Mouse (Mus musculus) forebrain, embryonic 10.5 days (tissue): ENCODE measurements around the gene Parp3. TPM values are rescaled to one million over a fixed set of nuclear protein-coding genes. Genes with fewer than 3 reads are reported as not detected.

ENCODE experiments used
- DNase-seq: peaks from one replicate; pipeline ENCODE4 v3.0.0-alpha.2; 2017; ENCODE audit warnings: low spot score; ENCODE audit errors: extremely low spot score
- H3K27ac ChIP-seq: fragments of 300-500 bp; sonication (generic); 2 replicates; pipeline ENCODE4 v1.5.1; 2016; ENCODE audit warnings: mild to moderate bottlenecking
- H3K27me3 ChIP-seq: fragments of 300-500 bp; sonication (generic); 2 replicates; pipeline ENCODE4 v1.6.1; 2016; ENCODE audit warnings: mild to moderate bottlenecking; ENCODE audit not compliant: poor library complexity, severe bottlenecking
- H3K36me3 ChIP-seq: fragments of 300-500 bp; sonication (generic); replicated peaks from 2 replicates; pipeline ENCODE4 v1.6.1; 2016; ENCODE audit warnings: mild to moderate bottlenecking, moderate library complexity
- H3K4me1 ChIP-seq: fragments of 300-500 bp; sonication (generic); 2 replicates; pipeline ENCODE4 v1.6.1; 2016
- H3K4me3 ChIP-seq: fragments of 300-500 bp; sonication (generic); 2 replicates; pipeline ENCODE4 v1.5.1; 2016; ENCODE audit warnings: mild to moderate bottlenecking, moderate library complexity
- H3K9me3 ChIP-seq: fragments of 300-500 bp; sonication (generic); 2 replicates; pipeline ENCODE4 v1.6.1; 2016; ENCODE audit warnings: mild to moderate bottlenecking, moderate library complexity
- WGBS: fragments of 180-500 bp; shearing (Covaris S2); methylation state at CpG from one replicate; pipeline ENCODE4 v1.1.7; 2016; 5-methylcytosine and 5-hydroxymethylcytosine counted together
- polyA plus RNA-seq: library from polyadenylated mRNA; unstranded; fragments of >200 nt; fragmentation: Nextera tagmentation; extraction: Ambion mirVana; gene quantifications from 2 replicates; pipeline ENCODE4 v1.2.1, GENCODE M21; 2016

The Parp3 gene
- polyA plus RNA-seq, 1 experiment from 2014 or later, result 2.6 TPM

- Histone ChIP-seq H3K27ac (peak overlapping the region; percentile 99), H3K36me3 (peaks cover 47% of the 10 kb centered on the region), H3K27me3 (no peaks in the 10 kb centered on the region), H3K4me3 (peak overlapping the region; percentile 96), H3K4me1 (peaks cover 24% of the 10 kb centered on the region), H3K9me3 (no peaks in the 10 kb centered on the region)
- under 1% methylated on average over 4 of the region's 4 CpGs for WGBS
- no peak for DNase-seq
Measured at GRCm38 (mm10) chr9:106430015-106430264, 46.8 kb downstream of the Parp3 start.

DNA sequence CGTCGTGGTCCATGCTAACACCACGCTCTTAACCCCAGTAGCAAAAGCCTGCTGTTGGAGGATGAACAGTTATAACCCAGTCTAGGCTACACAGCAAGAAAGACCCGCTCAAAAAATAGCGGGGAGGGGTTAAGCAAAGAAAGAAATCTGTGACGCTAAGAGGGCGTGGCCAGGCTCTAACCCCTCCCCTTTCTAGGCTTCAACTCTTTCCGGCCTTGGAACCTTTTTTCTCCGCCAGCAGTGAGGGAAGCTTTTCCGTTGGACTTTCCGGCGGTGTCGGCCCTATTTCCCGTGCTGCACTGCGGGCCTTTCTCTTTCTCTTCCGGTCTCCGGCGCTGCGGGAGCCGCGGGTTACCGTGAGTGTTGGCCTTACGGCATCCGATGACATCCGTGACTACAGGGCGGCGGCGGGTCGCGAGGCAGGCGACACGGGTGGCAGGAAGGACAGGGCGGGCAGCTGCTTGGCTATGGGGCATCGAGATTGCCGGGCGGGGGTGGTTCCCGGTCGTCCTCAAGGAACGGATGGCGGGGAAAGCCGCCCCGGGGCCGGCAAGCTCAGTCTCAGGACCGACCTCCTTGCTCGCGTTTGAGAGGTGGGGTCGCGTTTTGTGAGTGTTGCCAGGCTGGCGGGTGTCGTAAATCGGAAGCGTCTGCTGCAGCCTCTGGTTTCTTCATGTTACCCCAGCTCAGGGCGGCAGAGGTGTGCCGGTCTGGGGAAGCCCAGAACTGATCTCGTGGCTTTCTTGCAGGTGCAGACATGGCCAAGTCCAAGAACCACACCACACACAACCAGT is 47.3 kb downstream of the Parp3 start, which contains the start of gene Rpl29:
Gene Rpl29, plus strand, starts transcription at position 234 of the 794 bp plus-strand sequence.
- H3K36me3 ChIP-seq, result peaks cover 42% of the 10 kb centered on the region
- no peaks in the 10 kb centered on the region for H3K9me3 ChIP-seq
- H3K27ac ChIP-seq, result peak within 1 kb of the TSS; percentile 99
- DNase-seq, result peak; percentile 92
- H3K27me3 ChIP-seq, result no peaks in the 10 kb centered on the region
- H3K4me3 ChIP-seq, result peak within 1 kb of the TSS; percentile 96
- WGBS, result under 1% methylated on average over 55 of the region's 55 CpGs
- H3K4me1 ChIP-seq, result peaks cover 20% of the 10 kb centered on the region

GRCm38 (mm10) chr9:106428719-106429220 is 48.0 kb downstream of the Parp3 start:
- peak overlapping the region; percentile 96 for H3K4me3 ChIP-seq
- no peaks in the 10 kb centered on the region for H3K27me3 ChIP-seq
- peaks cover 35% of the 10 kb centered on the region for H3K36me3 ChIP-seq
- H3K9me3 ChIP-seq, result no peaks in the 10 kb centered on the region
- 18% methylated on average over 11 of the region's 11 CpGs for WGBS
- DNase-seq, result no peak
- H3K4me1 ChIP-seq, result peaks cover 20% of the 10 kb centered on the region
- peak overlapping the region; percentile 99 for H3K27ac ChIP-seq

DNA sequence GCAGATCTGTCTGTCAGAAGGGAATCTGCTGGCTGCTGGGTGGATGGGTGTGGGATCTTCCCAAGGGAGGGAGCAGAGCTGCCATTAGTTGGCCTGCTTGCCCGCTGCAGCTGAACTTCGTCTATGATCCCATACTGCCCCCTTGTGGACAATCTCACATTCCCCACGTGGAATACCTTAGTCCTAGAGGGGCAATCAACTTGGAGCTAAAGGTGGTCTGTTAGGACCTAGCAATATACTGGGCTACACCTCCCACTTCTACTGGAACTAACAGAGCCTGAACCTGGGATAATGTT is 54.9 kb downstream of the Parp3 start:
- DNase-seq, result peak; percentile 92
- Histone ChIP-seq H3K27ac (peak overlapping the region; percentile 83), H3K9me3 (no peaks in the 10 kb centered on the region), H3K4me3 (peak overlapping the region; percentile 33), H3K36me3 (no peaks in the 10 kb centered on the region), H3K4me1 (peaks cover 53% of the 10 kb centered on the region), H3K27me3 (peaks cover 31% of the 10 kb centered on the region)
- WGBS, result 0% methylated on average over 3 of the region's 3 CpGs

DNA sequence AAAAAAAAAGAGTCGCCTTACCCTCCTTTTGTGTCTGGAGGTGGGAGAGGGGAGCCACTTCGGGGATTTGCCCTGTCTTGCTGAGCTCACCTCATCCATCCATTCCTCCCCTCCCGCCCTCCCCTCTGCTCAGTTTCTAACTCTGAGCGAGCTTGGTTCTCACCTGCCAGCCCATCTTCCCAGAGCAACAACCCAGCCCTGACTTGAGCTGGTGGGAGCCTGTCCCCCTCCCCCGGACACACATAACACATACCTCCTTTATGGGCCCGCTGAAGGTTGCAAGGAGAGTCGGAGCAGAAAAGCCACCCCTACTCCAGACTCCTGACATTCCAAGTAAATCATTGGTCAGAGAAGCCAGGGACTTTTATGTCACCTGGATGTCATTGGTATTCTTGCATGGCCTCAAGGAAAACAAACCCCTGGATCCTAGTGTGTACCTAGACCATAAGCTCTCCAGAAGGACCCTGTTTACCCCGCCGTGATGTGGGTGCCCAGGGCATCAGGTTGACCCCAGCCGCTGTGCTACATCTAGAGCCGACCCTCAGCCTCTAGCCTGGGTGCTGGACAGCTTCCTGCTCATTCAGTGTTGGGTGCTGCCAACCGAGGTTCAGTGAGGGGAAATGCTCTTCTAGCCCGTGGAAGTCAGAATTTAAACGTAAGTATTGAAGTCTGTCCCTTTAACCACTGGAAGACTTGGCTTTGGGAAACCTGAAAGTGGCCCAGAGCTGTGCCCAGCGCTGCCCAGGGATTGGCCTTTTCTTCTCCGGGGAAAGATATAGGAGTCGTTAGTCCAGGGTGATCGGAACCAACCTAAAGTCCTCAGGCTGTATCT is 55.5 kb downstream of the Parp3 start:
- peak overlapping the region; percentile 33 for H3K4me3 ChIP-seq
- no peak for DNase-seq
- H3K4me1 ChIP-seq, result peaks cover 53% of the 10 kb centered on the region
- peaks cover 31% of the 10 kb centered on the region for H3K27me3 ChIP-seq
- no peaks in the 10 kb centered on the region for H3K36me3 ChIP-seq
- 5% methylated on average over 18 of the region's 18 CpGs for WGBS
- no peaks in the 10 kb centered on the region for H3K9me3 ChIP-seq
- H3K27ac ChIP-seq, result peak overlapping the region; percentile 83

DNA sequence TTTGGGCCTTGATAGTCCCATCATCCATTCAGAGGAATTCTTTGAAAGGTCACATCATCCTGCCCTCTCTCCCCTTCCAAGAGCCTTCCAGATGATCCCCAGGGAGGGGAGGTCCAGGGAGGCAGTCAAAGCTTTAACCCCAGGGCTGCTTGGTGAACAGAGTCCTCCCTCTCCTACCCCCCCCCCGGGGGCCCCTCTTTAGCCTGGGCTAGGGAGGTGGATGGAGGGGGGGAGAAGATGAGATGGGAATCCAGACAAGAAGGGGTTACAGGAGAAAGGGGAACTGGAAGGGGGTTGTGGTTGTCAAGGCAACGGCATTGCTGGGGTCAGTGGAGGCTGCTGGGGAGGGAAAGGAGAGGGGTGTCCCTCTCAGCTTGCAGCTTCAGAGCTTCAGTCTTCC is 56.1 kb downstream of the Parp3 start:
- peak; percentile 74 for DNase-seq
- Histone ChIP-seq H3K36me3 (no peaks in the 10 kb centered on the region), H3K4me1 (peaks cover 53% of the 10 kb centered on the region), H3K27ac (peak overlapping the region; percentile 83), H3K9me3 (no peaks in the 10 kb centered on the region), H3K27me3 (peaks cover 31% of the 10 kb centered on the region), H3K4me3 (peak overlapping the region; percentile 33)
- 0% methylated on average over 2 of the region's 2 CpGs for WGBS

Other genes starting within 250 kb of the Parp3 start
- 74.2 and 75.2 TPM in 2 replicates for gene Alas1, start 228.3 kb downstream of the Parp3 start, polyA plus RNA-seq
- gene Poc1a, start 195.9 kb downstream of the Parp3 start, polyA plus RNA-seq, result 42.7 and 46.4 TPM in 2 replicates
- gene Dusp7, start 108.3 kb downstream of the Parp3 start, polyA plus RNA-seq, result 17.6 and 18.9 TPM in 2 replicates
- gene Rpl29, start 47.5 kb downstream of the Parp3 start, polyA plus RNA-seq, result 1,043 and 1,081 TPM in 2 replicates
- 45.6 and 51.3 TPM in 2 replicates for gene Acy1, start 38.6 kb downstream of the Parp3 start, polyA plus RNA-seq
- gene Abhd14b, start 29.5 kb downstream of the Parp3 start, polyA plus RNA-seq, result 4.4 and 6.0 TPM in 2 replicates
- gene Abhd14a, start 29.3 kb downstream of the Parp3 start, polyA plus RNA-seq, result 40.7 and 42.8 TPM in 2 replicates
- gene Pcbp4, start 23.7 kb downstream of the Parp3 start, polyA plus RNA-seq, result 337 and 351 TPM in 2 replicates
- 0.10 and 0.27 TPM in 2 replicates for gene Gpr62, start 11.0 kb downstream of the Parp3 start, polyA plus RNA-seq
- gene Rrp9, start 986 bp downstream of the Parp3 start, polyA plus RNA-seq, result 85.2 and 91.4 TPM in 2 replicates
- gene Iqcf1, start 23.0 kb upstream of the Parp3 start, polyA plus RNA-seq, result not detected in 2 replicates
- gene Iqcf5, start 37.6 kb upstream of the Parp3 start, polyA plus RNA-seq, result not detected in 2 replicates
- not detected in 2 replicates for gene Iqcf3, start 84.7 kb upstream of the Parp3 start, polyA plus RNA-seq
- gene Iqcf4, start 94.0 kb upstream of the Parp3 start, polyA plus RNA-seq, result not detected in 2 replicates
- gene Iqcf6, start 149.6 kb upstream of the Parp3 start, polyA plus RNA-seq, result not detected in 2 replicates
- gene Grm2, start 179.1 kb upstream of the Parp3 start, polyA plus RNA-seq, result 1.1 and 1.3 TPM in 2 replicates
- gene Tex264, start 209.0 kb upstream of the Parp3 start, polyA plus RNA-seq, result 25.6 and 26.5 TPM in 2 replicates